Mouse (Mus musculus) heart, embryonic 14.5 days (tissue): ENCODE data around the gene Mvb12b. TPM values are rescaled to one million over a fixed set of nuclear protein-coding genes. Genes with fewer than 3 reads are reported as not detected.
A peak's percentile ranks its signal among the peaks of the same experiment; 100 is the strongest.
"Not testable (repeated sequence)": the region's sequence is repeated elsewhere in the genome, so short reads cannot be mapped to it uniquely, and the experiment has no call there.

ENCODE experiments used
- ATAC-seq: fragments of 200-750 bp; cut with Nextera tagmentation; 2 replicates; pipeline ENCODE4 v1.8.0; 2017; ENCODE audit warnings: low read depth, moderate TSS enrichment; ENCODE audit not compliant: insufficient number of reproducible peaks, insufficient read depth, low FRiP score
- H3K27ac ChIP-seq, 2 experiments: fragments of 200-500 bp in 1 of 2; fragments of 300-500 bp in 1 of 2; sonication (generic) in 1 of 2; replicated peaks in 1 of 2; 2 replicates each; pipeline ENCODE4 v1.5.1; 2012 to 2014; ENCODE audit warnings: low read depth in 2 of 2, low read length in 2 of 2, control low read depth in 1 of 2, mild to moderate bottlenecking in 1 of 2, mixed read lengths in 1 of 2; ENCODE audit not compliant: control insufficient read depth in 1 of 2, insufficient read depth in 1 of 2
- H3K27me3 ChIP-seq: fragments of 300-500 bp; sonication (generic); 2 replicates; pipeline ENCODE4 v1.6.1; 2014; ENCODE audit warnings: mild to moderate bottlenecking, low read length, control low read depth; ENCODE audit not compliant: control insufficient read depth, insufficient read depth
- H3K36me3 ChIP-seq: fragments of 300-500 bp; sonication (generic); 2 replicates; pipeline ENCODE4 v1.6.1; 2014; ENCODE audit warnings: mild to moderate bottlenecking, control low read depth, low read length, mixed read lengths; ENCODE audit not compliant: control insufficient read depth, insufficient read depth
- H3K4me1 ChIP-seq, 2 experiments: fragments of 200-500 bp in 1 of 2; fragments of 300-500 bp in 1 of 2; sonication (generic) in 1 of 2; 2 replicates each; pipeline ENCODE4 v1.6.1; 2012 to 2014; ENCODE audit warnings: low read length in 2 of 2, control low read depth in 1 of 2, mixed read lengths in 1 of 2; ENCODE audit not compliant: control insufficient read depth in 2 of 2, insufficient read depth in 2 of 2
- H3K4me2 ChIP-seq: fragments of 300-500 bp; sonication (generic); 2 replicates; pipeline ENCODE4 v1.6.1; 2014; ENCODE audit warnings: mild to moderate bottlenecking, low read length
- H3K4me3 ChIP-seq, 2 experiments: fragments of 200-500 bp in 1 of 2; fragments of 300-500 bp in 1 of 2; sonication (generic) in 1 of 2; 2 replicates each; pipeline ENCODE4 v1.5.1; 2012 to 2014; ENCODE audit warnings: low read length in 2 of 2, mild to moderate bottlenecking in 2 of 2, control low read depth in 1 of 2, low read depth in 1 of 2, moderate library complexity in 1 of 2; ENCODE audit not compliant: control insufficient read depth in 1 of 2, insufficient read depth in 1 of 2
- H3K9ac ChIP-seq: fragments of 300-500 bp; sonication (generic); 2 replicates; pipeline ENCODE4 v1.6.1; 2014; ENCODE audit warnings: mild to moderate bottlenecking, low read length
- H3K9me3 ChIP-seq: fragments of 300-500 bp; sonication (generic); 2 replicates; pipeline ENCODE4 v1.6.1; 2016; ENCODE audit warnings: low read length, control low read depth; ENCODE audit not compliant: control insufficient read depth
- WGBS: fragments of 180-500 bp; shearing (Covaris S2); extraction: QIAGEN DNeasy Blood & Tissue Kit; methylation state at CpG from one replicate; pipeline ENCODE4 v1.1.7; 2014; 5-methylcytosine and 5-hydroxymethylcytosine counted together
- polyA plus RNA-seq: library from polyadenylated mRNA; unstranded; fragments of >200 nt; fragmentation: Nextera tagmentation; extraction: Ambion mirVana; gene quantifications from 2 replicates; pipeline ENCODE4 v1.2.1, GENCODE M21; 2014

The Mvb12b gene
- polyA plus RNA-seq, 1 experiment from 2014 or later: 10.4 TPM

DNA sequence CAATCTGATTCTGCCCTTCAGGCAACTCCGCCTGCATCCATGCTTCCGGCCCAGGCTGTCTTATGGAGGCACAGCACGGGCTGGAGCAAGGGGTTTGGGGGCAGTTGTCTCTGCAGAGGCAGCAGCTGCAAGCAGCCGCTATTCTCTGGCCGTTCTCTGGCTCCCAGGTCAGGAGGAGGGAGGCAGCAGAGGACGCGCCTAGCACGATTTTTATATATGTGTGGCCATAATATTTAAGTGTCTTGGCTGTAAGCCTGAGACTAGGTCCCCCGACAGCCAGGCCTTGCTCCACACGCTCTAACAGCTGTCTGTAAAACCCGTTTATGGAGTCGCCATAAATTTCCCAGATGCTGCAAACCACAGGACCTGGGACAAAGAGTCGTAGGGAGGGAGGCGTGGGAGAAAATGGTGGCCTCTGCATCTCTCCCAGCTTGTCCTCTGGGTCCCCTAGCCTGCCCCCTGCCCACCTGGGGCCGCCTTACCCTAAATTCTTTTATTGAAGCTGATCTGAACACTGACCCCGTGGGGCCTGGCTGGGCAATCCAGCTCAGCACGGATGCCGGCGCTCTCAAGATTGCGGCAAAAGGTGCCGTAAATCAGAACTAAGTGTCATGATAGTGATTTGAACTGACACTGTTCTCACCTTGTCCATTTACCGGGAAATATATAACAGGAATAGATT, 32.3 kb upstream of the Mvb12b start:
- ATAC-seq: no peak
- Histone ChIP-seq H3K4me2 (peak overlapping the region; percentile 50), H3K9me3 (no peaks in the 10 kb centered on the region), H3K27ac (no peak overlapping the region), H3K36me3 (no peaks in the 10 kb centered on the region), H3K4me3 (peak overlapping the region in 1 of 2 experiments; percentile 9; a peak in 1 of 4 replicates), H3K27me3 (peaks cover 47% of the 10 kb centered on the region), H3K9ac (peak overlapping the region; percentile 21; the same call in 1 of the 2 replicates), H3K4me1 (peaks cover 6% of the 10 kb centered on the region in 2 experiments; a peak in 3 of 4 replicates)
- whole genome bisulfite sequencing: 22% methylated on average over 22 of the region's 22 CpGs

DNA sequence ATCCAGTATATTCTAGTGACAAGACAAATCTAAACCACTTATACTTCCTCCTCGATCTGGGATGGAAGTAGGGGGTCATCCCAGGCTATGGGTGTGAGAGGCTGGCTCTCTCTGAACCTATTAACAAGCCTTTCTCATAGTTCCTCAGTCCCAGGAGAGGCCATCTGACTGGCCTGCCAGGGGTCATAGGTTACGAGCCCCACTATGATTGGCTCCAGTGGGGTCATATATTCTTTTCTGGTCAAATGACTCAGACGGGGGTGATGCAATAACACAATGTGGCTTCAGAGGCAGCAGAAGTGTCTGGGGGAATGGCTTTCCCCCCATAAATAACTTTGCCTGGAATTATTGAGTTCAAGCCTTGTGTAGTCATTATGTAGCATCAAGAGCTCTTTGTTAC, 31.1 kb upstream of the Mvb12b start:
- Histone ChIP-seq H3K27ac (no peak overlapping the region), H3K4me2 (no peak overlapping the region), H3K27me3 (peaks cover 34% of the 10 kb centered on the region), H3K9ac (no peak overlapping the region), H3K4me1 (peaks cover 6% of the 10 kb centered on the region in 2 experiments; a peak in 3 of 4 replicates), H3K4me3 (no peak overlapping the region), H3K9me3 (no peaks in the 10 kb centered on the region), H3K36me3 (no peaks in the 10 kb centered on the region)
- no peak for ATAC-seq
- WGBS: 88% methylated on average over 3 of the region's 3 CpGs

- no peak overlapping the region for H3K4me2 ChIP-seq
- peaks cover 6% of the 10 kb centered on the region in 2 experiments; a peak in 3 of 4 replicates for H3K4me1 ChIP-seq
- H3K9ac ChIP-seq: no peak overlapping the region
- peaks cover 29% of the 10 kb centered on the region for H3K27me3 ChIP-seq
- WGBS: 63% methylated on average over 6 of the region's 6 CpGs
- H3K4me3 ChIP-seq: no peak overlapping the region
- no peak for ATAC-seq
- H3K36me3 ChIP-seq: no peaks in the 10 kb centered on the region
- H3K27ac ChIP-seq: no peak overlapping the region
- no peaks in the 10 kb centered on the region for H3K9me3 ChIP-seq
These were observed 30.6 kb upstream of the Mvb12b start for GRCm38 (mm10) chr2:33918318-33918717.

- WGBS: 78% methylated on average over 11 of the region's 11 CpGs
- ATAC-seq: no peak
- H3K4me2 ChIP-seq: no peak overlapping the region
- H3K36me3 ChIP-seq: no peaks in the 10 kb centered on the region
- peaks cover 6% of the 10 kb centered on the region in 2 experiments; a peak in 3 of 4 replicates for H3K4me1 ChIP-seq
- H3K4me3 ChIP-seq: no peak overlapping the region
- peaks cover 18% of the 10 kb centered on the region for H3K27me3 ChIP-seq
- no peak overlapping the region for H3K9ac ChIP-seq
- H3K27ac ChIP-seq: no peak overlapping the region
- H3K9me3 ChIP-seq: no peaks in the 10 kb centered on the region
These were observed 28.9 kb upstream of the Mvb12b start for GRCm38 (mm10) chr2:33916603-33917002.

DNA sequence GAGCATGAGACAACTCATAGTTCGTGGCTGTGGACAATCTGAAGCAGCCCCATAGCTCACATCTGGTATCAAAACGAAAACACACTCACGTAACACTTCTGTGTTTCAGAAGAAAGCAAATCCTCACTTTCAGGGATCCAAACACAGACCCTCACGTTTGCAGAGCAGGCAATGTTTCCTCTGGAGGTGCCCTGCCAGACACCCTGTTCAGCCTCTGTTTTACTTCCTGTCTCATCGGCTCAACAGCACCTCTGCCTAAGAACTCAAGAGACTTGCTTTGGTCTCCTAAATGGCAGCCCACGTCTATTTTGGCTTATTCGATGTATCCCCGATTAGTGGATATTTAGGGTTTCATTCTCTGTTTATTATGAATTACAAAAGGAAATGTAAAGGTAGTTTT, 27.3 kb upstream of the Mvb12b start:
- Histone ChIP-seq H3K4me2 (no peak overlapping the region), H3K27me3 (0 out of 2 replicates have a peak, but pooled peaks cover 3% of the 10 kb centered on the region), H3K36me3 (no peaks in the 10 kb centered on the region), H3K9ac (no peak overlapping the region), H3K27ac (no peak overlapping the region), H3K4me1 (peaks cover 4 to 5% of the 10 kb centered on the region in 2 experiments; a peak in 3 of 4 replicates), H3K4me3 (no peak overlapping the region), H3K9me3 (no peaks in the 10 kb centered on the region)
- no peak for ATAC-seq
- WGBS: 51% methylated on average over 8 of the region's 8 CpGs

- 34% methylated on average over 2 of the region's 3 CpGs for WGBS
- no peak overlapping the region for H3K27ac ChIP-seq
- no peak for ATAC-seq
- H3K4me3 ChIP-seq: no peak overlapping the region
- no peaks in the 10 kb centered on the region for H3K36me3 ChIP-seq
- no peak overlapping the region for H3K4me2 ChIP-seq
- no peaks in the 10 kb centered on the region for H3K4me1 ChIP-seq
- H3K27me3 ChIP-seq: 0 out of 2 replicates have a peak, but pooled peaks cover 3% of the 10 kb centered on the region
- H3K9ac ChIP-seq: no peak overlapping the region
- no peaks in the 10 kb centered on the region for H3K9me3 ChIP-seq
These were observed 26.6 kb upstream of the Mvb12b start for GRCm38 (mm10) chr2:33914334-33914733.

DNA sequence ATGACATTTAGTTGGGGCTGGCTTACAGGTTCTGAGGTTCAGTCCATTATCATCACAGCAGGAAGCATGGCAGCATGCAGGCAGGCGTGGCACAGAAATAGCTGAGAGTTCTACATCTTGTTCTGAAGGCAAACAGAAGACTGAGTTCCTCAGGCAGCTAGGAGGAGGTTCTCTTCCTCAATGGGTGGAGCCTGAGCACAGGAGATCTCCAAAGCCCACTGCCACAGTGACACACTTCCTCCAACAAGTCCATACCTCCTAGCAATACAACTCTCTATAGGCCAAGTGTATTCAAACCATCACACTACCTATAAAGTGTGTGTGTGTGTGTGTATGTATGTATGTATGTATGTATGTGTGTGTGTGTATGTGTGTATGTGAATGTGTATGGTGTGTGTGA, 25.9 kb upstream of the Mvb12b start:
- H3K4me1 ChIP-seq, H3K27me3 ChIP-seq: not testable (repeated sequence)
- WGBS: 60% methylated on average over 1 of the region's 1 CpGs

More for the DNA sequence above, 25.9 kb upstream of the Mvb12b start:
- H3K9me3 ChIP-seq, H3K27ac ChIP-seq, H3K36me3 ChIP-seq, H3K4me2 ChIP-seq, H3K9ac ChIP-seq, H3K4me3 ChIP-seq, ATAC-seq: not testable (repeated sequence)
